Mouse (Mus musculus) lung, postnatal 0 days (tissue): Measurements from ENCODE around the gene Vgll4. TPM values are rescaled to one million over a fixed set of nuclear protein-coding genes. Genes with fewer than 3 reads are reported as not detected.

Experiments
- ATAC-seq: fragments of 200-750 bp; cut with Nextera tagmentation; 2 replicates; pipeline ENCODE4 v1.8.0; 2017; ENCODE audit warnings: moderate library complexity
- DNase-seq: peaks from one replicate; pipeline ENCODE4 v3.0.0-alpha.2; 2016; ENCODE audit warnings: low spot score
- H3K27ac ChIP-seq: fragments of 300-500 bp; sonication (generic); 2 replicates; pipeline ENCODE4 v1.5.1; 2014; ENCODE audit warnings: antibody characterized with exemption, mild to moderate bottlenecking, low read length, mixed read lengths
- H3K27me3 ChIP-seq: fragments of 300-500 bp; sonication (generic); replicated peaks from 2 replicates; pipeline ENCODE4 v1.6.1; 2014; ENCODE audit warnings: low read length, mixed read lengths; ENCODE audit not compliant: insufficient read depth
- H3K36me3 ChIP-seq: fragments of 300-500 bp; sonication (generic); 2 replicates; pipeline ENCODE4 v1.6.1; 2014; ENCODE audit warnings: low read length, mixed read lengths; ENCODE audit not compliant: insufficient read depth
- H3K4me1 ChIP-seq: fragments of 300-500 bp; sonication (generic); 2 replicates; pipeline ENCODE4 v1.6.1; 2014; ENCODE audit warnings: antibody characterized with exemption, low read depth, low read length, mixed read lengths; ENCODE audit not compliant: insufficient read depth
- H3K4me2 ChIP-seq: fragments of 300-500 bp; sonication (generic); replicated peaks from 2 replicates; pipeline ENCODE4 v1.6.1; 2014; ENCODE audit warnings: low read depth, mild to moderate bottlenecking, low read length, moderate library complexity, mixed read lengths
- H3K4me3 ChIP-seq: fragments of 300-500 bp; sonication (generic); 2 replicates; pipeline ENCODE4 v1.5.1; 2014; ENCODE audit warnings: low read depth, low read length
- H3K9ac ChIP-seq: fragments of 300-500 bp; sonication (generic); replicated peaks from 2 replicates; pipeline ENCODE4 v1.6.1; 2014; ENCODE audit warnings: low read depth, mild to moderate bottlenecking
- H3K9me3 ChIP-seq: fragments of 300-500 bp; sonication (generic); 2 replicates; pipeline ENCODE4 v1.6.1; 2016; ENCODE audit warnings: low read length, mixed read lengths
- CTCF ChIP-seq: IDR thresholded peaks from 2 replicates; pipeline ENCODE4 v1.5.1; 2016; ENCODE audit warnings: antibody characterized with exemption, mild to moderate bottlenecking
- EP300 ChIP-seq: IDR thresholded peaks from 2 replicates; pipeline ENCODE4 v1.6.1; 2016; ENCODE audit warnings: antibody characterized with exemption, mild to moderate bottlenecking, control low read depth
- WGBS: fragments of 180-500 bp; shearing (Covaris S2); extraction: QIAGEN DNeasy Blood & Tissue Kit; methylation state at CpG from one replicate; pipeline ENCODE4 v1.1.7; 2014; 5-methylcytosine and 5-hydroxymethylcytosine counted together
- polyA plus RNA-seq: library from polyadenylated mRNA; unstranded; fragments of >200 nt; fragmentation: Nextera tagmentation; extraction: Ambion mirVana; gene quantifications from 2 replicates; pipeline ENCODE4 v1.2.1, GENCODE M21; 2015

The Vgll4 gene
- polyA plus RNA-seq, 1 experiment from 2014 or later: 104 TPM

DNA sequence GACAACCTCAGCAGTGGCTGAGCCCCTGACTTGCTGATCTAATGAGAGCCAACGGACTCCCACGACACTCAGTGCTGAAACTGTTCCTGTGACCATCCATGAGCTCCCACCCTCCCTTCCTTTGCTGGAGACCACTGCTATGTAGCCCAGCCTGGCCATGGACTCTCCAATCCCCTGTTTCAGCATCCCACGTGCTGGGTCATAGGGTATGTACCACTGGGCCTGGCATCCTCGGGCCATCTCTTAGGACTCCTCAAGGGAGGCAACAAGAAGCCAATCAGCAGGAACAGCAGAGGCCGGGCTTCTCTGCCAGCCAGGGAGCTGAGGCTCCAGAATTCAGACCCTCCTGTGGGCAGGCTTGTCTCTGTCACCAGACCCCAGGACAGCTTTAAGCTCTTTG is 87.6 kb downstream of the Vgll4 start:
- Histone ChIP-seq H3K4me1 (peaks cover 54% of the 10 kb centered on the region), H3K9me3 (no peaks in the 10 kb centered on the region), H3K27ac (peak overlapping the region; percentile 79), H3K4me2 (no peak overlapping the region; the same call in 1 of the 2 replicates), H3K4me3 (no peak overlapping the region), H3K9ac (no peak overlapping the region), H3K27me3 (no peaks in the 10 kb centered on the region), H3K36me3 (0 out of 2 replicates have a peak, but pooled peaks cover 4% of the 10 kb centered on the region)
- DNase-seq: no peak
- no peak for ATAC-seq
- 39% methylated on average over 5 of the region's 5 CpGs for WGBS
- TF ChIP-seq EP300 (no peak), CTCF (no peak)

DNA sequence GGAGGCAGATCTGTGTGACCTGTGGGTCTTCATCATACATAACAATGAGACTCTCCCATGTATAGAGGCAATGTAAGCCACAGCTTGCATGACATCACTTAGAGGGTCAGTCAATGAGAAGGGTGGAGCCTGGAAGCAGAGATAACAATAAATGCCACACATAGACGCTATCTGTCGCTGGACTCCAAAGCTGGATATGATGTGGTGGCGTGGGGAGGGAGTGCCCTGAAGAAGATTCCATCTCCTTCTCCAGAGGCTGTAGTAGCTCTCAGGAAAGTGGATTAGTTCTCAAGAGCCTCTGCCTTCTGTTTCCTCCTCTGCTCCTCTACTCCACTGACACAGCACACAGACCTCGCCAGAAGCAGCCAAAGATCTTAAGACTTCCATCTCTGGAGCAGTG is 89.0 kb downstream of the Vgll4 start:
- Histone ChIP-seq H3K9me3 (no peaks in the 10 kb centered on the region), H3K9ac (no peak overlapping the region), H3K4me1 (peaks cover 60% of the 10 kb centered on the region), H3K4me3 (no peak overlapping the region), H3K27me3 (no peaks in the 10 kb centered on the region), H3K27ac (peak overlapping the region; percentile 59), H3K36me3 (0 out of 2 replicates have a peak, but pooled peaks cover 4% of the 10 kb centered on the region), H3K4me2 (no peak overlapping the region)
- 34% methylated on average over 4 of the region's 4 CpGs for WGBS
- DNase-seq (peak; percentile 53), ATAC-seq (peak; percentile 19)
- TF ChIP-seq EP300: 0 out of 2 replicates have a peak, but pooled peaks have one; percentile 39
- no peak for TF ChIP-seq CTCF

DNA sequence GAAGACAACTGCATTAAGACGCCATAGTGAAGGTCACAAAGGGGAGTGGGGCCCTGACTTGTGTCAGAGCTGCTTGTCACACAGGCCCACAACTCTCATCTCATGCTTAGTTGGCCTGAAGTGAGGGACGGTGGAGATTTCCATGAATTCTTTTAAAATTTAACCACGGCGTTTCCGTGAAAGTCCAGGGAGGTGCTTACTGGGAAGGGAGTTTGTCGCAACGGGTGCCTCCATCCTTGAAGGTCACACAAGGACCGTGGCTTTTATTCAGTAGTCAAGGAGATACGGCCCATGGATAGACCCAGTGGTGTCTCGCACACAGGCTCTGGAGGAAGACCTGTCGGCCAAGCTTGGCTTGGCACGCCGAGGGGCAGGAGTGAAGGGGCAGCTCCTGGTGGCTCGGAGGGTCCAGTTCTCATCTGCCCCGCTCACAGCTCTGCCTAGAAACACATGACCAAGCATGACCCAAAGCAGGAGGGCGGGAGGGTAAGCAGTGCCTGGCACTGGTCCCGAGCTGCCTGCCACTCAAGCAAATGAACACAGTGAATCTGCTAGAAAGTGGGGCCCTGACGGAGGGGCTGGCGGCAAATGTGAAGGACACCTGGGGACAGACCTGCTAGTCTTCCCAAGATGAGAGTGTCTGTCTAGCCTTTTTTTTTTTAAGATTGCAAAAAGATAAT is 90.8 kb downstream of the Vgll4 start:
- Histone ChIP-seq H3K4me2 (no peak overlapping the region), H3K4me1 (peaks cover 68% of the 10 kb centered on the region), H3K36me3 (0 out of 2 replicates have a peak, but pooled peaks cover 4% of the 10 kb centered on the region), H3K27ac (peak overlapping the region; percentile 4; the same call in 1 of the 2 replicates), H3K27me3 (no peaks in the 10 kb centered on the region), H3K9ac (no peak overlapping the region), H3K9me3 (no peaks in the 10 kb centered on the region), H3K4me3 (no peak overlapping the region)
- TF ChIP-seq CTCF: no peak
- TF ChIP-seq EP300: no peak
- ATAC-seq (no peak), DNase-seq (peak; percentile 43)
- 54% methylated on average over 19 of the region's 19 CpGs for WGBS

DNA sequence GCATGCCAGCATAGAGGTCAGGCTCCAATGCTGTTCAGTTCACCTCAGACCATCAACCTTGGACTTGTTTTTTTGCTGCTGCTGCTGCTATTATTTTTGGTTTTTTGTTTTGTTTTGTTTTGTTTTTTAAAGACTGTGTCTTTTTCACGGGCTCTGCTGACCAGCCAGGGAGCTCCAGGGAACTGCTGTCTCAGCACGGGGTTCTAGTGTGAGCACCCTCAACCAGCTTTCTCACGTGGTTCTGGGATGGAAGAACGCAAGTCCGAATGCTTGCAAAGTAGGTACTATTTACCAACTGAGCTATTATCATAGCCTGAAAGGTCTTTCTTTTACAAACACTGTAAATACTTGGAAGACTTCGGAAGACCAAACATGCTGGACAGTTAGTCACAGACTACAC is 93.2 kb downstream of the Vgll4 start:
- WGBS: 38% methylated on average over 6 of the region's 6 CpGs
- Histone ChIP-seq H3K4me1 (peaks cover 60% of the 10 kb centered on the region), H3K27ac (peak overlapping the region; percentile 96), H3K36me3 (0 out of 2 replicates have a peak, but pooled peaks cover 4% of the 10 kb centered on the region), H3K27me3 (no peaks in the 10 kb centered on the region), H3K4me3 (no peak overlapping the region), H3K9ac (no peak overlapping the region), H3K4me2 (no peak overlapping the region), H3K9me3 (no peaks in the 10 kb centered on the region)
- no peak for DNase-seq
- no peak for TF ChIP-seq CTCF
- TF ChIP-seq EP300: no peak
- ATAC-seq: no peak

DNA sequence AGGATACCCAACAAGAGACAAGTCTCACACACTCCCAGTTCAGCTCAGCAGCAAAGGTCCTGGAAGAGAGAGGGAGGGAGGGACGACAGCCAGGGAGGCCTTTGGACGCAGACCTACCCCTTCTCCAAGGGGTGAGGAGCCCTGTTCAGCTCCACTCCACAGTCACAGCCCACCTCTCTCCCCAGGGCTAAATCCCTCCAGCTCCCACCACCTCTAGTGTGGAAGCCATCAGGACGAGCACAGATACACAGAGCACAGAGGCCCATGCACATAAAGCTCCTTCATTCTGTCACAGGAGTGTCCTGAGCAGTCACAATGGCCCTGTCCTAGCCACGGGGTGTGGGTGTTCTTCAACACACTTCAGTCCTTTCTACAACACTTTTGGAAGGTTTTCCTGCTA is 93.8 kb downstream of the Vgll4 start:
- 10% methylated on average over 4 of the region's 4 CpGs for WGBS
- 0 out of 2 replicates have a peak, but pooled peaks cover 4% of the 10 kb centered on the region for H3K36me3 ChIP-seq
- no peak overlapping the region for H3K4me2 ChIP-seq
- peaks cover 58% of the 10 kb centered on the region for H3K4me1 ChIP-seq
- H3K4me3 ChIP-seq: no peak overlapping the region
- ATAC-seq: no peak
- peak overlapping the region; percentile 96 for H3K27ac ChIP-seq
- no peaks in the 10 kb centered on the region for H3K9me3 ChIP-seq
- no peak for DNase-seq
- TF ChIP-seq EP300 (no peak), CTCF (no peak)
- H3K9ac ChIP-seq: no peak overlapping the region
- no peaks in the 10 kb centered on the region for H3K27me3 ChIP-seq

DNA sequence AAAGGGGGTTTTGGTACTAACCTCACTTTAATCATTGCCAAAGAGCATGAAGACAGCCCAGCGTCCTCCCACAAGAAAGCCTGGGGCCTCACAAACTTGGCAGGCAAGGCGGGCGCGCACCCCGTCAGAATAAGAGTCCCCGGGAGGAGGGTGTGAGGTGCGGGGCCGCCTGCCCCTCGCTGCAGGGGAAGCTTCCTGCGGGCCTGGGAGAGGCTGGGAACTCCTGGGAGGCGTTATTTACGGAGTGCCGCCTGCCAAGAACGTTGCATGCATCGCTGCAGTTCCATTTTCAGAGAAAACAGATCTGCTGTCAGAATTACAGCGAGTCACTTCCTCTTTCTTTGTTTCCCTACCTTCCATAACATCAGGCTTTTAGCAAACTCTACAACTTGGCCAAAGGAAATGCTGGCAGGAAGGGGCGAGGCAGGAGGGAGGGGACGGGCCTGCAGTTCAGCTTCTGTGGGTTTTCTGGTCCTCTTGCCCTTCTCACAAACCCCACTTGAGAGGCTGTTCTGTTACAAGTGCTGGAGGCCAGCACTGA is 94.7 kb downstream of the Vgll4 start:
- no peaks in the 10 kb centered on the region for H3K27me3 ChIP-seq
- DNase-seq: peak; percentile 95
- no peak; the same call in 1 of the 2 replicates for TF ChIP-seq CTCF
- peak; percentile 96 for TF ChIP-seq EP300
- H3K9me3 ChIP-seq: no peaks in the 10 kb centered on the region
- peaks cover 54% of the 10 kb centered on the region for H3K4me1 ChIP-seq
- peak overlapping the region; percentile 96 for H3K27ac ChIP-seq
- ATAC-seq: peak; percentile 91
- 3% methylated on average over 18 of the region's 18 CpGs for WGBS
- H3K4me2 ChIP-seq: peak overlapping the region; percentile 73
- 0 out of 2 replicates have a peak, but pooled peaks cover 4% of the 10 kb centered on the region for H3K36me3 ChIP-seq
- H3K9ac ChIP-seq: peak overlapping the region; percentile 63; the same call in 1 of the 2 replicates
- H3K4me3 ChIP-seq: peak overlapping the region; percentile 35
